Mouse (Mus musculus): ENCODE data around the gene Fbxl21.

DNA sequence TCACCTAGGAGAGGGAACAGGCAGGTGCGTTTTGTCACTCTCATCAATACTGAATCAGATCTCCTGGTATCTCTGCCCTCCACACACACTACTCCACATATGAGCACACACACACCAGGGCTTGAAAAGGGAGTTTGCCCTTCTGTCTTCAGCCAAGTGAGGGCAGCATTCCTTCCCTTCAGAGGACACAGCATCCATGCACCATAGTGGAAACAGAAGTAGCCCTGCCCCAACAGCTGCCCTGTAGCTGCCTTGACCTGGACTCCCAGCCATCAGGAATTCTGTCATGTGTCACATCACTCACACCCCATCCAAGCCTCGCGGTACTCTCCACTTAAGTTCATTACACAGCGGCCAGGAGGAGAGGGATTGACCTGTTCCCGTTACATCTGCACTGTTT lies 55.8 kb downstream of the Fbxl21 start:
- TF ChIP-seq HCFC1 (IDR thresholded peaks at IDR 0.05; ENCODE audit: borderline replicate concordance, insufficient read depth, low read length) (no peak), MAFK (IDR thresholded peaks at IDR 0.05; ENCODE audit: insufficient read depth, low read depth, low read length) (no peak)

Data from ES-E14 (cell line).